ENCODE assay signal across 9 mouse cellular contexts in the genomic region with DNA sequence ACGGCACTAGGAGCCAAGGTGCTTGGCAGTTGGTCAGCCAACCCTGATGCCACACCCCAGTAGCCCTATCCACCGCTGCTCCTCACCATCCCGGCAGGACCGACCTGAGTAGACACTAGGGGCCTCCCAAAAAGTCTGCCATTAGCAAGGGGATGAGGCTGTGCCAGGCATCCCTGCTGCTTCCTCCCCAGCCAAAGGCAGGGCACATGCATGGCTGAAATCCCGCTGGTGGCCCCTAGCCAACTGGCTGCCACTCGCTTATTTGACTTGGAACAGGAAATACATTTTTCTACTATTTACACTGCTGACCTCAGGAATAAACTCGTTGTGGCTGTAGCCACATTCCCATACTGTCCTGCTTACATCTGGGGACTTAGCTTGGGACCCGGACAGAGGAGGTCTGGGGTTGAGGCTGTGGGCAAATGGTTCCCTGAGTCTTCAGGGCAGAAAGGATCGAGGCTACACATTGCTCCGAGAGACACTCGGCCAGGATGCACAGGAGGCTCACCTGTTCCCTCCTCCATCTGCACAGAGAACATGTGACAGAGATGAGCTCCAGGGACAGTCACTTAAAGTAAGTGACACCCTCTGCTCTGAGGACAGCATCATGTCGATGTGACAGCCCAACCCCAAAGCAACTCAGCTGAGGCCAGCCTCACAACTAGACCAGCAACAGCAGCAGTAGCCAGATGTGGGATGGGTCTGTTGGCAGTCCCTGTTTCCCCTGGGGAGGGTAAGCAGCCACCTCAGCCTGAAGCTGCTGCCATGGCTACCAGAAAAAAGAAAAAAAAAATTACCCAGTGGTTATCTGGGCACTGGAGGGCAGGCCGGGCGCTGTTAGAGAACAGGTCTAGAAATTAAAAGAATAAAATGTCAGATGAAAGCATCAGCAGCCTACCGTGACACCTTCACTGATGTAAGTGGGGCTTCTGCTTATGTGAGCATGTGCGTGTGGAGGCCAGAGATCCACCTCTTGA. TPM values are rescaled to one million over a fixed set of nuclear protein-coding genes. Genes with fewer than 3 reads are reported as not detected.
DNase-seq lines count a peak whose midpoint lies in the region; ATAC-seq and TF ChIP-seq lines count a peak whose summit lies in the region.
"Had no signal": no experiment of that assay in that cellular context is flagged by ENCODE, and none has a peak within 500 bp of the region (broad histone marks: within the 10 kb centered on the region; RNA-seq: fewer than 3 reads in every experiment).

No protein-coding gene starts in this region.

- no peak for TF ChIP-seq CTCF in layer of hippocampus, adult 2 months (conservative IDR thresholded peaks at IDR 0.05)

- H3K4me1 ChIP-seq in heart, embryonic 15.5 days (replicated peaks): peaks cover 10% of the 10 kb centered on the region
- 0 out of 2 replicates have a peak, but pooled peaks cover 2% of the 10 kb centered on the region for H3K4me1 ChIP-seq in hindbrain, embryonic 11.5 days (replicated peaks; ENCODE audit: control insufficient read depth, insufficient read depth, low read length)
- H3K4me1 ChIP-seq: embryonic facial prominence, embryonic 12.5 days had no signal

- H3K4me2 ChIP-seq in heart, embryonic 15.5 days: peak overlapping the region; percentile 30
- no peak overlapping the region for H3K4me2 ChIP-seq in hindbrain, embryonic 11.5 days (replicated peaks; ENCODE audit: low read depth, low read length)
- H3K4me2 ChIP-seq: embryonic facial prominence, embryonic 12.5 days had no signal

- H3K9ac ChIP-seq in heart, embryonic 15.5 days: no peak overlapping the region
- no peak overlapping the region for H3K9ac ChIP-seq in hindbrain, embryonic 11.5 days (ENCODE audit: low read depth, low read length)
- H3K9ac ChIP-seq: embryonic facial prominence, embryonic 12.5 days had no signal

- WGBS in heart, embryonic 15.5 days: 56% methylated on average over 16 of the region's 16 CpGs
- 79% methylated on average over 16 of the region's 16 CpGs for WGBS in hindbrain, embryonic 11.5 days

- peak; percentile 64 to 71 for DNase-seq in layer of hippocampus, postnatal 10 days (ENCODE audit: low spot score in 2 of 2)
- no peak for DNase-seq in layer of hippocampus, adult 2 months (ENCODE audit: low spot score in 2 of 2)
- DNase-seq in lung, adult 18-20 months: peak; percentile 88 to 92
- DNase-seq in hindbrain, embryonic 11.5 days (ENCODE audit: low spot score): no peak

- no peaks in the 10 kb centered on the region for H3K9me3 ChIP-seq in heart, embryonic 15.5 days (replicated peaks)
- H3K9me3 ChIP-seq in hindbrain, embryonic 11.5 days (ENCODE audit: control insufficient read depth, low read length): no peaks in the 10 kb centered on the region
- H3K9me3 ChIP-seq: embryonic facial prominence, embryonic 12.5 days had no signal

- no peak overlapping the region for H3K27ac ChIP-seq in layer of hippocampus, adult 2 months
- peak overlapping the region; percentile 51; the same call in 1 of the 2 replicates for H3K27ac ChIP-seq in heart, embryonic 15.5 days
- no peak overlapping the region for H3K27ac ChIP-seq in hindbrain, embryonic 11.5 days (ENCODE audit: low read depth, low read length)
- H3K27ac ChIP-seq: embryonic facial prominence, embryonic 12.5 days had no signal

- no peak overlapping the region for H3K4me3 ChIP-seq in layer of hippocampus, adult 2 months
- no peak overlapping the region for H3K4me3 ChIP-seq in heart, embryonic 15.5 days
- no peak overlapping the region for H3K4me3 ChIP-seq in hindbrain, embryonic 11.5 days (ENCODE audit: low read depth, low read length)
- H3K4me3 ChIP-seq: embryonic facial prominence, embryonic 12.5 days had no signal

- ATAC-seq in cerebellum, adult (ENCODE audit: insufficient number of reproducible peaks, low FRiP score, low TSS enrichment): peak; percentile 56; the same call in 1 of the 2 replicates
- ATAC-seq in heart, embryonic 15.5 days (replicated peaks; ENCODE audit: insufficient number of reproducible peaks, insufficient read depth, low FRiP score, low read depth): peak; percentile 43
- no peak for ATAC-seq in granulocyte monocyte progenitor cell, adult 5-6 weeks (replicated peaks; ENCODE audit: poor library complexity, severe bottlenecking)
- no peak for ATAC-seq in CD4-positive, CD25-positive, alpha-beta regulatory T cell, adult 4 months
- ATAC-seq in hindbrain, embryonic 11.5 days (ENCODE audit: low FRiP score): no peak

- no peaks in the 10 kb centered on the region for H3K27me3 ChIP-seq in heart, embryonic 15.5 days
- no peaks in the 10 kb centered on the region for H3K27me3 ChIP-seq in hindbrain, embryonic 11.5 days (ENCODE audit: control insufficient read depth, insufficient read depth, low read length)
- H3K27me3 ChIP-seq: embryonic facial prominence, embryonic 12.5 days had no signal

- no peaks in the 10 kb centered on the region for H3K36me3 ChIP-seq in heart, embryonic 15.5 days
- H3K36me3 ChIP-seq in hindbrain, embryonic 11.5 days (ENCODE audit: control insufficient read depth, insufficient read depth, low read length): no peaks in the 10 kb centered on the region
- H3K36me3 ChIP-seq: embryonic facial prominence, embryonic 12.5 days had no signal

RNA-seq across cellular contexts. Expression of gene Wnt4, which starts 45.5 kb away (rescaled TPM):
- total RNA-seq in layer of hippocampus, postnatal 10 days (2021): 10 to 100 TPM; 10.4 to 11.4 TPM
- 1 to 10 TPM; 5.2 to 6.6 TPM for total RNA-seq in layer of hippocampus, adult 2 months (2021)
- polyA plus RNA-seq in heart, embryonic 15.5 days (2015; fragmentation: Nextera tagmentation; extraction: Ambion mirVana): 1.7 and 4.3 TPM in 2 replicates
- not detected in 2 replicates for total RNA-seq in granulocyte monocyte progenitor cell, adult 5-6 weeks (2014; fragmentation: Nextera tagmentation)
- total RNA-seq in granulocyte monocyte progenitor cell, adult 5-6 weeks (2017): not detected in 2 replicates
- polyA plus RNA-seq in CD4-positive, CD25-positive, alpha-beta regulatory T cell, adult 4 months (2017; shearing (Covaris generic)): under 1 TPM in 1 of 2 experiments, not detected in 1; 0.32 TPM
- polyA plus RNA-seq in hindbrain, embryonic 11.5 days (2014; fragmentation: Nextera tagmentation; extraction: Ambion mirVana): 2.2 and 3.5 TPM in 2 replicates

Comparison
In these comparisons a context has a peak if more than half of its experiments do, and no peak if none do; other contexts are left out.
1. DNase-seq: peak in layer of hippocampus, postnatal 10 days (2 of 2) and lung, adult 18-20 months (2 of 2); none in layer of hippocampus, adult 2 months (0 of 2) and hindbrain, embryonic 11.5 days (single experiment).
2. ATAC-seq: peak in cerebellum, adult (single experiment) and heart, embryonic 15.5 days (single experiment); none in granulocyte monocyte progenitor cell, adult 5-6 weeks (single experiment), CD4-positive, CD25-positive, alpha-beta regulatory T cell, adult 4 months (single experiment) and hindbrain, embryonic 11.5 days (single experiment).
3. RNA of gene Wnt4, which starts 45.5 kb away (total RNA-seq): 10.4 to 11.4 TPM in layer of hippocampus, postnatal 10 days and 5.2 to 6.6 TPM in layer of hippocampus, adult 2 months; not detected in granulocyte monocyte progenitor cell, adult 5-6 weeks; every median in the first group is over 4 times any median in the second.